Mouse (Mus musculus): Measurements from ENCODE around the gene Ubac2. TPM values are rescaled to one million over a fixed set of nuclear protein-coding genes. Genes with fewer than 3 reads are reported as not detected.

The Ubac2 gene
- total and polyA plus RNA-seq, 3 experiments, result 32.8 to 40.1 (median 35.5) TPM

- no peak overlapping the region for H3K9ac ChIP-seq (ENCODE audit: insufficient read depth, low read depth)
- H3K79me2 ChIP-seq (replicated peaks; ENCODE audit: control insufficient read depth, extremely low read depth, insufficient read depth, poor library complexity, severe bottlenecking), result no peaks in the 10 kb centered on the region
- no peak overlapping the region for H3K27ac ChIP-seq (ENCODE audit: insufficient read depth, low read depth)
- in situ Hi-C loops (cut with MboI; ENCODE audit: low pct_ligation_motif_present, low pct_unique_long_range_greater_than_20kb, low sequenced_read_pairs), result loop anchor here (5.0 to 10.0 kb wide), 3 partner anchors 111 to 196 kb away; no protein-coding TSS in a partner anchor
- TF ChIP-seq MAX (IDR thresholded peaks at IDR 0.05; ENCODE audit: low read length), result no peak
- no peak overlapping the region for H3K4me2 ChIP-seq (ENCODE audit: insufficient read depth, low read depth, poor library complexity, severe bottlenecking)
- H3K4me1 ChIP-seq (ENCODE audit: control insufficient read depth in 1 of 2, insufficient read depth in 2 of 2), result peaks cover 46 to 97% of the 10 kb centered on the region in 2 experiments
- no peak overlapping the region for H3K4me3 ChIP-seq (replicated peaks in 1 of 3; ENCODE audit: low read depth in 2 of 3, low read length in 2 of 3, poor library complexity in 1 of 3)
- no peaks in the 10 kb centered on the region for H3K27me3 ChIP-seq (replicated peaks)
- no peak for DNase-seq (ENCODE audit: extremely low read depth)
- peaks cover 4% of the 10 kb centered on the region for H3K9me3 ChIP-seq (replicated peaks; ENCODE audit: low read length)
- no peaks in the 10 kb centered on the region for H3K36me3 ChIP-seq (replicated peaks in 1 of 2; ENCODE audit: control insufficient read depth in 1 of 2, insufficient read depth in 1 of 2, low read length in 1 of 2)
- dilution Hi-C loops (cut with MboI; ENCODE audit: extremely low pct_ligation_motif_present, extremely low pct_unique_long_range_greater_than_20kb, low sequenced_read_pairs), result no loop called here
Observed at GRCm38 (mm10) chr14:122063599-122063998, 185.2 kb downstream of the Ubac2 start.

DNA sequence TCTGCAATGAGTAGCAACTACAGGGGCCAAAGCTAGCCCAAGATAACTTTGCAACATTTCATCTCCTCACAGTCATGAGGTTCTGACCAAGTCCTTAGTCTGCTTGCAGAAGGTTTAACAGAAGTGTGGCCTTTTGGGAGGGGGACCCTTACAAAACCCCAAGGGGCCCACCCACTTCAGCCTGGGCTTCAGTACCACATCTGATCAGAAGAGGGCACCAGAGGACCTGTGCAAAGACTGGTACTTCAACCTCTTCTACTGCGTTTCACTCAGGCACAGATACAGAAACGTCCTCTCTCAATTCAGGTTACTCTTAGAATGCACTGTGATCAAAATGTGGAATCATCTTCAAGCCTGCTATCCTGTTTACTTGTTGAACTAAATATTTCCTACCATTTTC, 186.1 kb downstream of the Ubac2 start:
- no peak overlapping the region for H3K4me2 ChIP-seq (ENCODE audit: insufficient read depth, low read depth, poor library complexity, severe bottlenecking)
- H3K27me3 ChIP-seq (replicated peaks), result no peaks in the 10 kb centered on the region
- DNase-seq (ENCODE audit: extremely low read depth), result peak; percentile 70
- dilution Hi-C loops (cut with MboI; ENCODE audit: extremely low pct_ligation_motif_present, extremely low pct_unique_long_range_greater_than_20kb, low sequenced_read_pairs) (no loop called here), in situ Hi-C loops (cut with MboI; ENCODE audit: low pct_ligation_motif_present, low pct_unique_long_range_greater_than_20kb, low sequenced_read_pairs) (loop anchor here (5.0 to 10.0 kb wide), 3 partner anchors 110 to 197 kb away; no protein-coding TSS in a partner anchor)
- no peak overlapping the region for H3K4me3 ChIP-seq (replicated peaks in 1 of 3; ENCODE audit: low read depth in 2 of 3, low read length in 2 of 3, poor library complexity in 1 of 3)
- no peak overlapping the region for H3K27ac ChIP-seq (ENCODE audit: insufficient read depth, low read depth)
- H3K9ac ChIP-seq (ENCODE audit: insufficient read depth, low read depth), result no peak overlapping the region
- TF ChIP-seq E2F4 (IDR thresholded peaks at IDR 0.05; ENCODE audit: insufficient replicate concordance, low read depth, low read length) (0 out of 2 replicates have a peak, but pooled peaks have one; percentile 43), SIN3A (IDR thresholded peaks at IDR 0.05; ENCODE audit: low read length) (0 out of 2 replicates have a peak, but pooled peaks have one; percentile 17), MXI1 (IDR thresholded peaks at IDR 0.05; ENCODE audit: low read depth, low read length) (0 out of 2 replicates have a peak, but pooled peaks have one; percentile 21), ZC3H11A (IDR thresholded peaks at IDR 0.05; ENCODE audit: low read depth, low read length) (peak; percentile 72), GABPA (IDR thresholded peaks at IDR 0.05; ENCODE audit: insufficient replicate concordance, low read depth, low read length) (no peak), RCOR1 (conservative IDR thresholded peaks at IDR 0.05; ENCODE audit: low read depth, low read length) (no peak), RAD21 (IDR thresholded peaks at IDR 0.05; ENCODE audit: low read depth, low read length) (peak; percentile 95), UBTF (IDR thresholded peaks at IDR 0.05; ENCODE audit: low read depth, low read length) (no peak), MAZ (IDR thresholded peaks at IDR 0.05; ENCODE audit: low read depth, low read length) (no peak), MYC (IDR thresholded peaks at IDR 0.05; ENCODE audit: low read depth, low read length) (0 out of 2 replicates have a peak, but pooled peaks have one; percentile 34), IRF4 (IDR thresholded peaks at IDR 0.05; ENCODE audit: low read depth, low read length) (peak; percentile 51; the same call in 1 of the 2 replicates), JUND (conservative IDR thresholded peaks at IDR 0.05; ENCODE audit: low read depth, low read length) (no peak; the same call in 1 of the 2 replicates), NELFE (IDR thresholded peaks at IDR 0.05; ENCODE audit: low read depth, low read length) (no peak; the same call in 1 of the 2 replicates), NRF1 (IDR thresholded peaks at IDR 0.05; ENCODE audit: low read depth, low read length) (no peak), CTCF (conservative IDR thresholded peaks at IDR 0.05 in 1 of 2, IDR thresholded peaks at IDR 0.05 in 1 of 2; ENCODE audit: low read depth in 2 of 2, low read length in 2 of 2) (peak; percentile 91 to 99), SMC3 (IDR thresholded peaks at IDR 0.05; ENCODE audit: low read depth, low read length) (peak; percentile 87)
- peaks cover 4% of the 10 kb centered on the region for H3K9me3 ChIP-seq (replicated peaks; ENCODE audit: low read length)
- H3K79me2 ChIP-seq (replicated peaks; ENCODE audit: control insufficient read depth, extremely low read depth, insufficient read depth, poor library complexity, severe bottlenecking), result no peaks in the 10 kb centered on the region
- no peaks in the 10 kb centered on the region for H3K36me3 ChIP-seq (replicated peaks in 1 of 2; ENCODE audit: control insufficient read depth in 1 of 2, insufficient read depth in 1 of 2, low read length in 1 of 2)
- peaks cover 41 to 97% of the 10 kb centered on the region in 2 experiments for H3K4me1 ChIP-seq (ENCODE audit: control insufficient read depth in 1 of 2, insufficient read depth in 2 of 2)

Data from CH12.LX (cell line).